Mouse (Mus musculus) hindbrain, embryonic 13.5 days (tissue): ENCODE data around the gene Kdm6b. TPM values are rescaled to one million over a fixed set of nuclear protein-coding genes. Genes with fewer than 3 reads are reported as not detected.

ENCODE experiments used
- ATAC-seq: fragments of 200-750 bp; cut with Nextera tagmentation; 2 replicates; pipeline ENCODE4 v1.8.0; 2017; ENCODE audit warnings: moderate TSS enrichment; ENCODE audit not compliant: low FRiP score
- H3K27ac ChIP-seq: fragments of 300-500 bp; sonication (generic); 2 replicates; pipeline ENCODE4 v1.5.1; 2015; ENCODE audit warnings: inconsistent platforms, mild to moderate bottlenecking, moderate library complexity
- H3K27me3 ChIP-seq: fragments of 300-500 bp; sonication (generic); 2 replicates; pipeline ENCODE4 v1.6.1; 2015; ENCODE audit warnings: mild to moderate bottlenecking, inconsistent platforms
- H3K36me3 ChIP-seq: fragments of 300-500 bp; sonication (generic); 2 replicates; pipeline ENCODE4 v1.6.1; 2015; ENCODE audit warnings: mild to moderate bottlenecking, inconsistent platforms
- H3K4me1 ChIP-seq: fragments of 300-500 bp; sonication (generic); replicated peaks from 2 replicates; pipeline ENCODE4 v1.6.1; 2015; ENCODE audit warnings: inconsistent platforms
- H3K4me2 ChIP-seq: fragments of 300-500 bp; sonication (generic); 2 replicates; pipeline ENCODE4 v1.6.1; 2015; ENCODE audit warnings: inconsistent platforms, mild to moderate bottlenecking, moderate library complexity
- H3K4me3 ChIP-seq: fragments of 300-500 bp; sonication (generic); 2 replicates; pipeline ENCODE4 v1.5.1; 2015; ENCODE audit warnings: mild to moderate bottlenecking, inconsistent platforms
- H3K9ac ChIP-seq: fragments of 300-500 bp; sonication (generic); 2 replicates; pipeline ENCODE4 v1.6.1; 2015; ENCODE audit warnings: mild to moderate bottlenecking, inconsistent platforms
- H3K9me3 ChIP-seq: fragments of 300-500 bp; sonication (generic); 2 replicates; pipeline ENCODE4 v1.6.1; 2016; ENCODE audit warnings: inconsistent platforms
- WGBS: fragments of 180-500 bp; shearing (Covaris S2); methylation state at CpG from one replicate; pipeline ENCODE4 v1.1.7; 2015; 5-methylcytosine and 5-hydroxymethylcytosine counted together
- polyA plus RNA-seq: library from polyadenylated mRNA; unstranded; fragments of >200 nt; fragmentation: Nextera tagmentation; extraction: Ambion mirVana; gene quantifications from 2 replicates; pipeline ENCODE4 v1.2.1, GENCODE M21; 2015

Gene Kdm6b
- polyA plus RNA-seq, 1 experiment from 2014 or later, result 50.6 TPM

DNA sequence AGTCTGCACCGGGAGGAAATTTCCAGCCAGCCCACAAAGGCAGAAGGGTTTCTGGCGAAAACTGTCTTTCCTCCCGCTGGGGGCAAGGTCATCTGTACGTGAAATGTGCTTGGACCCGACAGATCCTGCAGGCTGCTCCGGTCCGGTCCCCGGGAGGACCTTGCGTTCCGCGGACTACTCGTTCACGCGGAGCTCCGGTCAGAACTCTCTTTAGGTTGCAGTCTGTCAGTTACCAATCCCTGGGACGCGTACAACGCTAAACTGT, 3.5 kb downstream of the Kdm6b start:
- peak overlapping the region; percentile 100 for H3K27ac ChIP-seq
- H3K4me3 ChIP-seq, result peak overlapping the region; percentile 83
- peak overlapping the region; percentile 99 for H3K4me2 ChIP-seq
- no peaks in the 10 kb centered on the region for H3K9me3 ChIP-seq
- peaks cover 66% of the 10 kb centered on the region for H3K4me1 ChIP-seq
- no peak for ATAC-seq
- H3K9ac ChIP-seq, result peak overlapping the region; percentile 99
- WGBS, result 0% methylated on average over 18 of the region's 18 CpGs
- H3K36me3 ChIP-seq, result peaks cover 46% of the 10 kb centered on the region
- no peaks in the 10 kb centered on the region for H3K27me3 ChIP-seq

DNA sequence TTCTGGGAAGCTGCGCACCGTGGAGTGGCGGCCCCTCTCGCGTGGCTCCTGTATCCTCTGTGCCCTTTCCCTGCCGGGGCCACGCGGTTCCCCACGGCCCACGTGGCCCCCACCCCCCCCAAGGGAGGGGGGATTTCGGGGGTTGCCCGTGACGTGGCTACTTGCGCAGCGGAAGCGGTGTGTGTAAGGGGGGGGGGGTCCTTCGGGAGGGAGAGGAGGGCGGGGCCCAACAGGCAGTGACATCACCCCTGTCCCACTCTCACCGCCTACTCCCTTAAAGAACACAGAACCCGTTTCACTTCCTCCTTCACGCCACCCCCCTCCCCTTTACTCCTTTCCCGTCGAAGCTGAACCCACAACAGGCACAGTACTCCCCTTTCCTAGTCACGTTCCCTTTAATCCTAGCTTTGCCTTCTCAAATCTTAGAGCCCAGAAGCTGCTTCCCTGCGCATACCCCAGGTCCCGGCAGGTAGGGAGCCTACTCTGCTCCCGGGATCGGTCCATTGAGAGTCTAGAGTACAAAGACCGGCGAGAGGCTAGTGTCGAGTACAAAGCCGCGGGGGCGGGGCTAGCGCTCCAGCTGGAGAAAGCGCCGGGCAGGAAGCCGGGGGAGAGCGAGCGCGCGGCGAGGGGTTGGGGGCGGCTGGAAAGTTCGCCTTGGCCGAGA, 4.0 kb downstream of the Kdm6b start:
- Histone ChIP-seq H3K9me3 (no peaks in the 10 kb centered on the region), H3K4me2 (peak overlapping the region; percentile 99), H3K27ac (peak overlapping the region; percentile 100), H3K36me3 (peaks cover 50% of the 10 kb centered on the region), H3K4me1 (peaks cover 62% of the 10 kb centered on the region), H3K9ac (peak overlapping the region; percentile 99), H3K4me3 (peak overlapping the region; percentile 83), H3K27me3 (no peaks in the 10 kb centered on the region)
- ATAC-seq, result peak; percentile 46
- whole genome bisulfite sequencing, result 0% methylated on average over 45 of the region's 46 CpGs

DNA sequence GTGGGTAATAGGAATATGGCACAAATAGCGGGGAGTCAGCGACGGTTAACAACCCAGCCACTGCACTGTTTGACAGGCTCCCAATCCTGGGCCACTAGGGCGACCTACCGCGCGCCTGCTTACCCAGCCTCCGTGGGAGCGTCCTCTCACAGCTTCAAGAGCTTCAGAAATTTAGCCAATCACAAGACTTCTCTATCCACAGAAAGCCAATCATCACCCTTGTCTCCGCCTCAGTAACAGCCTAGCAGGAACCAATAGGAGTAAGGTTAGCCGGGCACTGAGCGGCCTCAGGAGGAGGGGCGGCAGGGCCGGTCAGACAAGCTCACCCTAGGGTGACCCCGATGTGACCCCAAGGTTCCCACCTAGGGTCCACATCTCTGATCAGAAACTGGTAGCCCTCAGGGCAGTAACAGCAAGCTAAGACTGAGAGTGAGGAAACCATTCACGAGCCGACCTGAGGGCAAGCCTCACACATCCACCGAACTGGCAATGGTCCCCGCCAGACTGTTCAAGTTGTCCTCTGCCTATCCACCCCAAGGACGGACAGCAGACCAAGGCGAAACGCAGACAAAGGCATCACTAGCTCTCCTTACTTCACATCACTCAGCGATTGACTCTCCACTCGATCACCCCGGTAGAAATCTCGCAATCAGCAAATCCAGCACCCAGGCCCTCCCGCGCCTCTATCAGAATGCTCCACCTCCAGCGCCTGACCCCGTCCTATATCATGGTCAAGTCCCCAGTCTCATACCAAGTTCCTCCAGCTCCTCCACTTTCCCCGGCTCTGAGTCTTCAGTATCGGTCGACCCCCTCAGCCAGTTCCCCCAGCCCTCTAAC, 4.7 kb downstream of the Kdm6b start:
- H3K4me2 ChIP-seq, result peak overlapping the region; percentile 99
- H3K4me1 ChIP-seq, result peaks cover 54% of the 10 kb centered on the region
- peak overlapping the region; percentile 99 for H3K9ac ChIP-seq
- under 1% methylated on average over 33 of the region's 33 CpGs for WGBS
- no peaks in the 10 kb centered on the region for H3K9me3 ChIP-seq
- H3K4me3 ChIP-seq, result peak overlapping the region; percentile 83
- peaks cover 58% of the 10 kb centered on the region for H3K36me3 ChIP-seq
- H3K27me3 ChIP-seq, result no peaks in the 10 kb centered on the region
- H3K27ac ChIP-seq, result peak overlapping the region; percentile 100
- peak; percentile 61 for ATAC-seq

DNA sequence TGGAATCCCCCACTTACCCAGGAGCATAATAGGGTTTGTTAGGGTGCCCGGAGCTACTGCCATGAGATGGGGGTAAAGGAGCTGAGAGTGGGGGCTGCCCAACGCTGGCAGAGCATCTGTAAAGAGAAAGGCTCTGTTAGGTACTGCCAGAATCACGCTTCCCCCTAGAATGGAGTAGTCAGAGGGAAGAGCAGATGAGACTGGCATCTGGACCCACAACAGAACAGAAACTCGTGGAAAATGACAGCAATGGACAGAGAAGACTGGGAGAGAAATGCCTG, 5.8 kb downstream of the Kdm6b start:
- peak overlapping the region; percentile 100 for H3K27ac ChIP-seq
- ATAC-seq, result no peak
- 85% methylated on average over 4 of the region's 4 CpGs for WGBS
- no peaks in the 10 kb centered on the region for H3K9me3 ChIP-seq
- peaks cover 63% of the 10 kb centered on the region for H3K36me3 ChIP-seq
- H3K4me3 ChIP-seq, result peak overlapping the region; percentile 83; the same call in 1 of the 2 replicates
- H3K4me2 ChIP-seq, result peak overlapping the region; percentile 99
- H3K9ac ChIP-seq, result peak overlapping the region; percentile 99
- no peaks in the 10 kb centered on the region for H3K27me3 ChIP-seq
- peaks cover 43% of the 10 kb centered on the region for H3K4me1 ChIP-seq

DNA sequence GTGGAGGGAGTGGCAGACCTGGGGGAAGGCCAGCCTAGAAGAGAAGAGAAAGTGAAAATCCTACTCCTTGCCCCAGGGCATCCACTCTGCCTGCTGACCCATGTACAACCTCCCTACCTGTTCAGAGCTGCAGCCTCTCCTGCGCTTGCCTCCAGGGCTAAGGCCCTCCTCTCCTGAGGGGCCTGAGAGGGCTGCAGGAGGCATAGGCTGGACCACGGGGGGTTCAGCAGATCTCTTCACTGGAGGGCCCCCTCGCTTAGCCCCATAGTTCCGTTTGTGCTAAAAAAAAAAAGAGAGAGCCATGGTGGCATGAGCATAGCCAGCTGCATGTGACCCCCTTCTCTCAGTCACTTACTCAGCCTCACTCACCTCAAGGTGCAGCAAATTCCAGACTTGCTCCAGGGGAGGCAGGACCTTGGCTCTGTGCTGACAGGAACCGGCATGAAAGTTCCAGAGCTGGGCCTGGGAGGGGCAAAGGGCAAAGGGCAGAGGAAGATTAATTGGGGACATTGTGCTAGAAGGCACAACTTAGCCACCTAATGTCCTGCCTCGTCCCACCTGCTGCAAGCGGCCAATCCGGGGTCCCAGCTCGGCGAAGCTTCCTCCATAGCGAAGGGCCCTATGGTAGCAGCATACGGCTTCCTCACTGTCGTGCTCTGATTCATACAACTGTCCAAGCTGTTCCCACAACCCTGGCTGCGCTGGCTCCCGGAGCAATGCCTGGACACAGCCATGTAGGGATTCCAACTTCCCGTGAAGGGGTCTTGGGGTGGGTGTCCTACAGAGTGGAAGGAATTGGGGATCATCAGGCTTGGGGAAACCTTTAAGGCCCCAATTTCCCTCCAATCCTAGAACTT, 6.4 kb downstream of the Kdm6b start:
- Histone ChIP-seq H3K27ac (peak overlapping the region; percentile 100; the same call in 1 of the 2 replicates), H3K27me3 (no peaks in the 10 kb centered on the region), H3K36me3 (peaks cover 65% of the 10 kb centered on the region), H3K9me3 (no peaks in the 10 kb centered on the region), H3K9ac (no peak overlapping the region; the same call in 1 of the 2 replicates), H3K4me2 (no peak overlapping the region), H3K4me1 (peaks cover 38% of the 10 kb centered on the region), H3K4me3 (no peak overlapping the region)
- whole genome bisulfite sequencing, result 93% methylated on average over 16 of the region's 16 CpGs
- no peak for ATAC-seq

DNA sequence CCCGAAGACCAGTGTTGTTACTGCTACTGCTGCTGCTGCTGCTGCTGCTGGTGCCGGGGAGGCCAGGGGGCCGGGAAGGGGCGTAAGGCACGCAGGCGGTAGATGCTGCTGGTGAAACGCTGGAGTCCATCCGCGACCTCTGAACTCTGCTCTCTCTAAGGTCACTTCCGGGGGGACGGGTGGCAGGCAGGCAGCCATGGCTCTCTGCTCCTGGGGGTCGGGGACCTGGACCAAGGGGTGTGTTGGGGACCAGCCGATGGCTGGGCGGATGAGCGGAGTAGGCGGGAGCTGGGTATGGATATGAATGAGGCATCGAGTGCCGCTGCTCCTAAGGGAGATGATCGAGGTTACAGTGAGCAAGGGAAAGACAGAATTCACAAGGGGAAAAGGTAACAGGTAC, 7.2 kb downstream of the Kdm6b start:
- peaks cover 69% of the 10 kb centered on the region for H3K36me3 ChIP-seq
- H3K4me1 ChIP-seq, result peaks cover 35% of the 10 kb centered on the region
- H3K4me2 ChIP-seq, result no peak overlapping the region
- H3K9me3 ChIP-seq, result no peaks in the 10 kb centered on the region
- no peaks in the 10 kb centered on the region for H3K27me3 ChIP-seq
- 84% methylated on average over 19 of the region's 19 CpGs for WGBS
- no peak overlapping the region for H3K27ac ChIP-seq
- H3K9ac ChIP-seq, result no peak overlapping the region
- no peak for ATAC-seq
- H3K4me3 ChIP-seq, result no peak overlapping the region

DNA sequence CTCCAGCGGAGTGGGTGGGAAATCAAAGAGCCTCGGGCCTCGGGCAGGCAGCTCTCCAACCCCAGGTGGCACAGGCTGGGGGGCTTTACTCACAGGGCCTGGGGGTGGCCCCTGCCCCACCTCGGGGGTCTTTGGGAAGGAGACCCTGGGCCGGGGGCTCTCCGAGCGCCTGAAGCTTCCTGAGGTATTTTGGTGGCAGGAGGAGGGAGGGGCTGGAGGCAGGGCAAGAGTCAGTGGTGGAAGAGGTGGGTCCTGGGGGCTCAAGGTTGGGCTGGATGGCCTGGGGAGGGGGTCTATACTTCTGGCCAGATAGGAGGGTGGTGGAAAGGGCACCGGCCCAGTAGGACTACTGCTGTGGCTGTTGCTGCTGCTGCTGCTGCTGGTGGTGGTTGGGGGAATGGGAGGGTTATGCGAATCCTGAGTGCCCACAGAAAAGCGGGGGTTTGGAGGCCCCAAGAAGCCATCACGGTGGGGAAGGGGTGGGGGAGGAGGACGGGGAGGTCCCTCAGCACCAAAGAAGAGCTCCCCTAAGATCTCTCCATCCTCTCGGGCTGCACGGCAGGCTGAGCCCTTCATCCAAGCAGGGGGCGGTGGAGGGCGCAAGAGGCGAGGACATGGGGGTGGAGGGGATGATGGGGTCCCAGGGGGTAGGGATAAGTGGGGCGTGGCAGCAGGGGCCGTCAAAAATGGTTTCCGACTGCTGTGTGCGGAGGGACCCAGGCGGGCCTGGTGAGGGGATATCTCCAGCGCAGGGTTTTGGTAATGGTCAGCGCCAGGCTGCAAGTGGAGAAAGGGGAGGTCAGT, 7.9 kb downstream of the Kdm6b start:
- Histone ChIP-seq H3K4me3 (no peak overlapping the region), H3K27me3 (peaks cover 5% of the 10 kb centered on the region), H3K4me1 (peaks cover 35% of the 10 kb centered on the region), H3K27ac (no peak overlapping the region), H3K9ac (no peak overlapping the region), H3K36me3 (peaks cover 75% of the 10 kb centered on the region), H3K9me3 (no peaks in the 10 kb centered on the region), H3K4me2 (no peak overlapping the region)
- WGBS, result 89% methylated on average over 24 of the region's 24 CpGs
- ATAC-seq, result no peak

DNA sequence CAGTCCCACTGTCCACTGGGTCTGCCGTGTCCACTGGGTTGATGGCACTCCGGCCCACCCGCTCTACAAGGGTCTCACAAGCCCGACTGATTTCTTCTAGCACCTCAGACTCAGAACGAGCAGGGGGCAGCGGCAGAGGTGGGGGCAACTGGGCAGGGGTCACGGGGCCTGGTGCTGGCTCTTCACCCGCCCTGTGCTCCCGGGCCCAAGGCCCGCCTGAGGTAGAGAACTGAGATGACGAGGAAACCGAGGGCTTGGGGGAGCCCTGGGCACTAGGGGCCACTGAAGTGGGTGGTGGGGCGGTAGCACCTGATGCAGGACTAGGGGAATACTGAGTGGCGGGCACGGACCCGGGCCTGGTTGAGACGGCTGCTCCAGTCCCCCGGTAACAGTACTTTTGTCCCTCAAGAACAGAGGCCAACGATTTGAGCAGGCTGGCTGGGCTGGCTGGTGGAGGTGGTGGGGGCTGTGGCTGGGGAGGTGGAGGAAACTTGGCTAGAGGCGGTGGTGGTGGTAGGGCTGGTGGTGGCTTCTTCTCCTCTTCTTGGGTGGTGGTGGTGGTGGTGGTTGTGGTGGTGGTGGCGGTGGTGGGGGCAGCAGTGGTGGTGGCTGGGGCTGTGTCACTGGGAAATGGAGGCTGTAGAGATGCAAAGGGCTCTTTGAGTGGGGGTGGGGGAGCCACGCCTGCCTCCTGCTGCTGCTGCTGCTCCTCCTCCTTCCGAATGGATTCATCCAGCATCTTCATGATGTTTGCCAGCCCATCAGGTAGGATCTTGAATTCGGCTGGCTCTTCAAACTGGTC, 8.7 kb downstream of the Kdm6b start:
- no peak for ATAC-seq
- Histone ChIP-seq H3K27me3 (peaks cover 13% of the 10 kb centered on the region), H3K36me3 (peaks cover 83% of the 10 kb centered on the region), H3K4me3 (no peak overlapping the region), H3K27ac (no peak overlapping the region), H3K9me3 (no peaks in the 10 kb centered on the region), H3K9ac (no peak overlapping the region), H3K4me1 (peaks cover 31% of the 10 kb centered on the region), H3K4me2 (no peak overlapping the region)
- WGBS, result 89% methylated on average over 22 of the region's 24 CpGs

DNA sequence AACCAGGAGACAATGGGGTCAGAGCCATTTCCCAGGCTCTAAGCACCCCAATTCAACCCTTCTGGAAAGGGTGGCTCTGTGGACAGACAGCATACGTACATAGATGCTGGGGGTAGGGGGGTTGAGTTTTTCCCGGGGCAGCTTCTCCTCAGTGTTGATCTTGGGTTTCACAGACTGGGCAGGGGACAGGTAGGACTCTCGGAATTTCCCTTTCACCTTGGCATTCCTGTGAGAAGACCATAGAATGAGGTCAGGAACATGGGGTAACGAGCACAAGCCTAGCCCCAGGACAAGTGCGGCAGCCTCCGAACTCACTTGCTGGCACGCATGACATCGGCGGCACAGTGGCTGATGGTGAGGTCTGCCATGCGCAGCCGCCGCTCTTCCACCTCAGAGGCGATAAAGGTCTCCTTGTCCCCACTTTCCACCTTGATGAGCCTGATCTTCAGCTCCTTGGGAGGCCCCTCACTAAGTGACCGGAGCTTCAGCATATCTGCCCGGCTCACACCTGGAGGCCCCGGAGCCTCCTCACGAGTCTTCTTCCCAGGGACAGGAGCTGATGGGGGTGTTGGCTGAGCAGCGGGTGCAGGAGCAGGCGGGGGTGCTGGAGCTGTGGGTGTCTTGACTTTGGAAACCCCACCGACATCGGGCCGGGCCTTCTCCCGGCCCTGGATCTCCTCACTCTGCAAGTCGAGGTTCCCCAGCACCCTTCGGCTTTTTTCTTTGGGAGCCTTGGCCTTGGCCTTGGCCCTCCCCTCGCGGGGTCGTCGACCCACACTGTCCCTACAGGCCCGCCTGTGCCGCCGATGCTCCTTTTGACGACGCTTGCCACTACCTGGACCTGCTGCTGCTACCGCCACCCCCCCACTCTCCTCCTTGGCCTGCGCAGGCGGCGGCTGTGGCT, 9.5 kb downstream of the Kdm6b start:
- ATAC-seq, result no peak
- 92% methylated on average over 38 of the region's 38 CpGs for WGBS
- peaks cover 19% of the 10 kb centered on the region for H3K27me3 ChIP-seq
- peaks cover 30% of the 10 kb centered on the region for H3K4me1 ChIP-seq
- H3K36me3 ChIP-seq, result peaks cover 87% of the 10 kb centered on the region
- H3K4me3 ChIP-seq, result no peak overlapping the region
- no peak overlapping the region for H3K27ac ChIP-seq
- no peaks in the 10 kb centered on the region for H3K9me3 ChIP-seq
- H3K9ac ChIP-seq, result no peak overlapping the region
- H3K4me2 ChIP-seq, result no peak overlapping the region

DNA sequence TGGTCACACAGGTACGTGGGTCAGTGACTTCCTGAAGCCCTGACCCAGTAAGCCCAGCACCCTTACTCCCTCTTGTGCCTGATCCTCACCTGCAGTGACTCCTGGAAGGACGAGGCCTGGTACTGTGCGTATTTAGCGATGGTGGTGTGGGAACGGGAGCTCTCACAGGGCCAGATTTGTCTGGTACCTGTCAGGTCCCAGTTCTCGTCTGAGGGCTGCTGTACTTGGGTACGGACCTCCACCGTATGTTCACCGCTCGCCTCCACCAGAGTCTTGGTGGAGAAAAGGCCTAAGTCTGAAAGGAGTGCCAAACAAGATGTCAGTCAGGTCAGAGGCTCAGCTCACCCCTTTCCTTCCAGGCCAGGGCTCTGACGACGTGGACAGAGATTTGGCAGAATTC, 11.5 kb downstream of the Kdm6b start:
- H3K27ac ChIP-seq, result no peak overlapping the region
- ATAC-seq, result no peak
- H3K9me3 ChIP-seq, result no peaks in the 10 kb centered on the region
- WGBS, result 89% methylated on average over 12 of the region's 12 CpGs
- no peak overlapping the region for H3K4me2 ChIP-seq
- peaks cover 27% of the 10 kb centered on the region for H3K4me1 ChIP-seq
- peaks cover 27% of the 10 kb centered on the region for H3K27me3 ChIP-seq
- no peak overlapping the region for H3K9ac ChIP-seq
- H3K4me3 ChIP-seq, result no peak overlapping the region
- H3K36me3 ChIP-seq, result peaks cover 92% of the 10 kb centered on the region
